Mouse (Mus musculus) kidney, adult 2 months (tissue): ENCODE data around the gene Pgc.

Experiments
- CTCF ChIP-seq: fragments of 200-500 bp; conservative IDR thresholded peaks from 2 replicates; pipeline ENCODE4 v1.5.1; 2011; ENCODE audit warnings: low read depth, mild to moderate bottlenecking, control low read depth, low read length, moderate library complexity, mixed read lengths; ENCODE audit not compliant: insufficient read depth, insufficient read length
- POLR2A ChIP-seq: fragments of 200-500 bp; IDR thresholded peaks from one replicate; pipeline ENCODE4 v1.6.1; 2011; ENCODE audit warnings: low read depth, low read length, control low read depth

DNA sequence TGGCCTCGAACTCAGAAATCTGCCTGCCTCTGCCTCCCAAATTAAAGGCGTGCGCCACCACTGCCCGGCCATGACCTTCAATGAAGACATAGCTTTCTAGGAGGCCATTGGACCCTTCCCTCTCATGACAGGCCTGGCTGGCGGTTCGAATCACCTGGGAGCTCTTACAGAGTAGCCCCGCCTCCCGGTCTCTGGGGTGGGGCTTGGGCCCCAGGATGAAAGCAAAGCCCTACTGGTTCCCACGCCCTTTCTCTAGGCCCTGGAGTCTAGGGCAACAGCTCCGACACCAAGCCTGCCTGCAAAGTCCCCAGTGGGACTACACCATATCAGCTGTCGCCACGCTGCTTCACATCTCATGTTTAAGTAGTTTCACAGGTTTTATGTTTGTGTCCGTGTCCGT is 17.4 kb downstream of the Pgc start:
- TF ChIP-seq POLR2A (no peak), CTCF (no peak)
